Mouse (Mus musculus) lung, adult 10 weeks (tissue): ENCODE results near the gene Klkb1. TPM values are rescaled to one million over a fixed set of nuclear protein-coding genes. Genes with fewer than 3 reads are reported as not detected.

Source experiments
- polyA plus RNA-seq: library from polyadenylated mRNA; stranded (reverse); fragments of 350-450 nt; fragmentation: Illumina TruSeq; extraction: RNeasy Lipid Tissue Mini Kit (QIAGEN cat#74804); gene quantifications from one replicate; pipeline ENCODE4 v1.2.3, GENCODE M21; 2014; ENCODE audit warnings: low read depth, low replicate concordance; ENCODE audit not compliant: insufficient read depth

Gene Klkb1
- polyA plus RNA-seq = 0.17 TPM

DNA sequence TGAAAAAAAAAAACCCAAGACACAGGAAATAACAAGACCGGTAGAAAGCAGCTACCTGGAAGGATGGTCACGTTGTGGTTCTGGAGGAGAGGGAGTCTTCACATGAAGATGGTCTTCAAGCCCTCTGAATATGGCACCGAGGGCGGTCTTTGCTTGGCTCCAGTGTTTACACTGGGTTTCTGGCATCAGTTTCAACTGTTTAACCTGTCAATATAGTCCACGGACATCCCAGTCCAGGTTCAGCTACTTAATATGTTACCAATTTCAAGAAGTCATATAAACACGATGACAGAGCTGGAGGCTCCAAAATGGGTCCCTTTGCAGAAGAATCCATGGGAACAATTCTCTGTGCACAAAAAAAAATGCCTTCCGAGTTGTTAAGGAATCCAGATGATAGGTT lies at the start of gene Klkb1:
TSS of gene Klkb1 (minus strand) at position 173 of the 400 bp plus-strand sequence.

DNA sequence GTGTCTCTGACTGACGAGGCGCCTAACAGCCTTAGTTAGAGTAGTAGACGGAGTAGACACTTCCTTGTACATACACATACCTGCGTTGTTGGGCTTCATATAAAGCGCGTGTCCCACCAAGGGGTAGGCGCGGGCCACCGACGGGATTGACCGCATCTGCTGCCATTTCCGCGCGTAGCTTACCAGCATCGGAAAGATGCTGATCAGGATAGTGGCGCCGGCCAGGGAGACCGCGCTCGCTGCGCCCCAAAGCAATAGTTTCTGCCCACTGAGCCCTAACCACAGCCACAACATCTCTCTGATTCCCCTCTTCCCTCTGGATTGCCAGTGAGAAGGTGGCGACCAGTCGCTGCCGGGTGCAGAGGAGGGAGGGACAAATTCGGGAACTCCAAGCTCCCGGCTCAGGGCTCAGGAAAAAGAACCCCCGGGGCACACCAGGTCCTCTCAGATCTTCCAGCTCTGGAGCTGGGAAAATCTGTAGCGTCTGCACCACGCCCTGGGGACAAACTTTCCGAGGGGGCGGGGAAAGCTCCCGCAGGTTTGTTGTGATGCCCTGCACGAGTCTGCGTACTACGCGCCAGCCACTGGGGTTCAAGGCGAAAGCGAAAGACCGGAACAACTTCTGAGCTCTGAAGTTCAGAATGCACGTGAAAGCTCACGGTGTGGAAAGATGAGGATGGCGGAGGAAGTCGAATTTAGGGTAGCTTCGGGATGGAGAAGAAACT lies 38.2 kb upstream of the Klkb1 start, which contains the start of gene Cyp4v3:
TSS of gene Cyp4v3 (minus strand) at position 532 of the 725 bp plus-strand sequence.

DNA sequence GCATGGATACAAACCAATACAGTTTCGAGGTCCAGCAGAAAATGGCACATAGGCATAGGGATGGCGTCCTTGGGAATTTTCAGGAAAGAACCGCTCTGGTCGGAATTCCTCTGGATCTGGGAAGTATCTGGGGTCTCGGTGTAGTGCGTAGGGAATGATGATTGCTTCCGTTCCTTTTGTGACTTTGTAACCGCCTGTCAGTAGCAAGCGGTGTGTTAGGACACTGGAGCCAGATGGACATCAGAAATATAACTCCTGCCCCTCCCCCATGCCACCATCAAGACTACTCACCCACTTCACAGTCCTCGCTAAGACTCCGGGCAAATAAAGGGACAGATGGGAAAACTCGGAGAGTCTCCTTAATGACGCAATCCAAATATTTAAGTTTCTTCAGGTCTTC lies 13.7 kb upstream of the Klkb1 start, which contains the start of gene Gm45753:
TSS of gene Gm45753 (minus strand) at position 101 of the 400 bp plus-strand sequence.

DNA sequence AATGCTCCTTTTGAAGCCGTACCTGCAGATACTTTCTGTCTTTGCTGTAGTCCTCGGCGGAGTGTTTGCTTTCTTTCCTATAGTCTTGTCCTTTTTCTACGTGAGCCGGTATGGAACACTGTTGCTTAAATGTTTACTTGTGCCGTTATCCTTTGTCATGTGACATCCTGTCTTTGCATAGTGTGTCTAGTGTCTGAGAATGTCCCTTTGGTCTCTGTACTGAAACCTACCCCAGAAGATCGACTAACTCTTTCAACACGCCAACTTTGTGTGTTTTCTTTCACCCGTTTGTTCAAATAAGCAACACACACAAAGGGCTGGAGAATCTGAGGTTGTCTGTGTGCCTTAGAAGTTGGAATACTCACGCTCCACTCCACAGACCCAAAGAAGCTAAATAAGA lies 32.7 kb downstream of the Klkb1 start, which contains the start of gene F11:
TSS of gene F11 (minus strand) at position 112 of the 400 bp plus-strand sequence.

Other genes starting within 250 kb of the Klkb1 start
- not detected for gene Mtnr1a, start 225.7 kb downstream of the Klkb1 start, polyA plus RNA-seq
- not detected for gene F11, start 32.8 kb downstream of the Klkb1 start, polyA plus RNA-seq
- not detected for gene Gm45753, start 13.6 kb upstream of the Klkb1 start, polyA plus RNA-seq
- 19.6 TPM for gene Cyp4v3, start 38.4 kb upstream of the Klkb1 start, polyA plus RNA-seq
- 8.5 TPM for gene Fam149a, start 87.4 kb upstream of the Klkb1 start, polyA plus RNA-seq
- 6.3 TPM for gene Tlr3, start 116.2 kb upstream of the Klkb1 start, polyA plus RNA-seq
- gene Sorbs2, start 212.9 kb upstream of the Klkb1 start, polyA plus RNA-seq = 2.3 TPM